Comparison of ENCODE assay signal across 9 mouse cellular contexts in the genomic region with DNA sequence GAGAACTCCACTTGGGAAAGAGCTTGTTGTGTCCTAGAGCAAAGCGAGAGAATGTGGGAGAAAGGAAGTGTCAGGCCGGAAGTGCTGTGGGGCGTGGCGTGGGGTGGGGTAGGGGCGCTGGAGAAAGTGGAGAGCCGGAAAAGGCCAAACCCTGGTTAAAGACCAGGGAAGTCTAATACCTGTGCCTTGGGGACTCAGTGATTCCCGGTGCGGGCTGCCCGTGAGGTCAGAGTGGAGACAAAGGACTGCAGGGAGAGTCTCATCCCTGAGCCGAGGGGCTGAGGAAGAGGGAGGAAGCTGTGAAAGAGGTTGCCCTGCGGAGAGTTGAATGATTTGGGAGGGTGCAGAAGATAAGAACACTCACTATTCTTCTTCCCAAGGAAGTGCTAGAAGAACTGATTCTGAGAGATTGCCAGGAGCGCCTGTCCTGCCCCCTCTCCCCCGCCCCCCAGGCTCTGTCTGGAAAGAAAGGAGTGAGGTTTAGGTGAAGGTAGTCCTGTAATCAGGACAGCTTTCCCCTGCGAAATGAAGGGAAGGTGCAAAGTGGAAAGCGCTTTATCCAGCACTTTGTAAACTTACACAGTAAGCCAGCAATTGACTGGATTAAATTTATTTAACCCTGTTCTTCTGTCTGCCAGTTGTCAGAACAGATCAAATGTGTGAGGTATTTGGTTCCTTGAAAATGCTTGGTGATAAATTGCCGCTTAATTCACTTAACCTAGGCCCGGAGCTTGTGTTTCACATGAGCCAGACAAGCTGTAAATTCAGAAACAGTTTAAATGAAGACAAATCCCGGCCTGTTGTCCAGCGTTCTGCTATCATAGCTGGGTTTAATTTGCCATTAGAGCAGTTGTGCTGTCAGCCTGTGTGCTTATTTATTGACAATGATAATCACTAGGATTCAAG. TPM values are rescaled to one million over a fixed set of nuclear protein-coding genes. Genes with fewer than 3 reads are reported as not detected.
DNase-seq lines count a peak whose midpoint lies in the region; ATAC-seq lines count a peak whose summit lies in the region.
"Had no signal": no experiment of that assay in that cellular context is flagged by ENCODE, and none has a peak within 500 bp of the region (broad histone marks: within the 10 kb centered on the region; RNA-seq: fewer than 3 reads in every experiment).

No protein-coding gene starts in this region.

- no peak overlapping the region for H3K4me3 ChIP-seq in forebrain, embryonic 11.5 days (ENCODE audit: low read depth, low read length)
- H3K4me3 ChIP-seq in hindbrain, embryonic 10.5 days = peak overlapping the region; percentile 46
- peak overlapping the region; percentile 18 for H3K4me3 ChIP-seq in liver, embryonic 11.5 days (ENCODE audit: low read depth, low read length)
- H3K4me3 ChIP-seq in neural tube, embryonic 11.5 days (ENCODE audit: low read depth, low read length) = peak overlapping the region; percentile 23
- H3K4me3 ChIP-seq: myocyte had no signal

- H3K9ac ChIP-seq in forebrain, embryonic 11.5 days (ENCODE audit: low read length) = peak overlapping the region; percentile 5; the same call in 1 of the 2 replicates
- peak overlapping the region; percentile 13; the same call in 1 of the 2 replicates for H3K9ac ChIP-seq in liver, embryonic 11.5 days (ENCODE audit: low read depth, low read length)
- peak overlapping the region; percentile 53 for H3K9ac ChIP-seq in neural tube, embryonic 11.5 days (ENCODE audit: low read length)

- H3K27ac ChIP-seq in forebrain, embryonic 11.5 days (ENCODE audit: low read depth, low read length) = no peak overlapping the region
- H3K27ac ChIP-seq in hindbrain, embryonic 10.5 days = peak overlapping the region; percentile 88
- H3K27ac ChIP-seq in liver, embryonic 11.5 days (ENCODE audit: low read depth, low read length) = no peak overlapping the region
- no peak overlapping the region for H3K27ac ChIP-seq in neural tube, embryonic 11.5 days (ENCODE audit: low read depth, low read length)

- H3K27me3 ChIP-seq in forebrain, embryonic 11.5 days (ENCODE audit: control insufficient read depth, insufficient read depth, low read length) = no peaks in the 10 kb centered on the region
- no peaks in the 10 kb centered on the region for H3K27me3 ChIP-seq in hindbrain, embryonic 10.5 days (ENCODE audit: insufficient read depth, poor library complexity, severe bottlenecking)
- no peaks in the 10 kb centered on the region for H3K27me3 ChIP-seq in liver, embryonic 11.5 days (replicated peaks; ENCODE audit: control insufficient read depth, insufficient read depth, low read length)
- H3K27me3 ChIP-seq in neural tube, embryonic 11.5 days (ENCODE audit: control insufficient read depth, insufficient read depth, low read length) = no peaks in the 10 kb centered on the region

- peak; percentile 33; the same call in 1 of the 2 replicates for ATAC-seq in forebrain, embryonic 11.5 days (replicated peaks; ENCODE audit: low FRiP score)
- ATAC-seq in liver, embryonic 11.5 days (replicated peaks; ENCODE audit: low FRiP score) = peak; percentile 18; the same call in 1 of the 2 replicates
- ATAC-seq in neural tube, embryonic 11.5 days (ENCODE audit: insufficient read depth, low FRiP score, low TSS enrichment) = no peak
- no peak for ATAC-seq in frontal cortex, adult (ENCODE audit: low TSS enrichment)

- H3K4me2 ChIP-seq in forebrain, embryonic 11.5 days (ENCODE audit: low read depth, low read length, severe bottlenecking) = peak overlapping the region; percentile 22
- peak overlapping the region; percentile 63 for H3K4me2 ChIP-seq in liver, embryonic 11.5 days
- peak overlapping the region; percentile 38 for H3K4me2 ChIP-seq in neural tube, embryonic 11.5 days (ENCODE audit: low read depth)

- no peaks in the 10 kb centered on the region for H3K36me3 ChIP-seq in forebrain, embryonic 11.5 days (ENCODE audit: control insufficient read depth, insufficient read depth, low read length)
- no peaks in the 10 kb centered on the region for H3K36me3 ChIP-seq in hindbrain, embryonic 10.5 days
- no peaks in the 10 kb centered on the region for H3K36me3 ChIP-seq in liver, embryonic 11.5 days (ENCODE audit: control insufficient read depth, insufficient read depth, low read length)
- no peaks in the 10 kb centered on the region for H3K36me3 ChIP-seq in neural tube, embryonic 11.5 days (ENCODE audit: control insufficient read depth, insufficient read depth, low read length)

- H3K9me3 ChIP-seq in forebrain, embryonic 11.5 days (ENCODE audit: control insufficient read depth, low read length) = no peaks in the 10 kb centered on the region
- H3K9me3 ChIP-seq in hindbrain, embryonic 10.5 days = no peaks in the 10 kb centered on the region
- H3K9me3 ChIP-seq in liver, embryonic 11.5 days (ENCODE audit: control insufficient read depth, low read length) = no peaks in the 10 kb centered on the region
- no peaks in the 10 kb centered on the region for H3K9me3 ChIP-seq in neural tube, embryonic 11.5 days (ENCODE audit: control insufficient read depth, low read length)

- peaks cover 8% of the 10 kb centered on the region; the same call in 1 of the 2 replicates for H3K4me1 ChIP-seq in forebrain, embryonic 11.5 days (replicated peaks; ENCODE audit: control insufficient read depth, insufficient read depth, low read length)
- peaks cover 31% of the 10 kb centered on the region for H3K4me1 ChIP-seq in hindbrain, embryonic 10.5 days (replicated peaks)
- peaks cover 22% of the 10 kb centered on the region for H3K4me1 ChIP-seq in liver, embryonic 11.5 days (replicated peaks; ENCODE audit: control insufficient read depth, insufficient read depth, low read length)
- peaks cover 9% of the 10 kb centered on the region for H3K4me1 ChIP-seq in neural tube, embryonic 11.5 days (ENCODE audit: control insufficient read depth, insufficient read depth, low read length)

- 9% methylated on average over 19 of the region's 19 CpGs for WGBS in forebrain, embryonic 11.5 days
- WGBS in hindbrain, embryonic 10.5 days = 18% methylated on average over 19 of the region's 19 CpGs
- 8% methylated on average over 19 of the region's 19 CpGs for WGBS in liver, embryonic 11.5 days
- 10% methylated on average over 19 of the region's 19 CpGs for WGBS in neural tube, embryonic 11.5 days

- peak; percentile 50 for DNase-seq in adrenal gland, adult 2 months
- DNase-seq in forebrain, embryonic 11.5 days (ENCODE audit: low spot score) = no peak
- peak; percentile 38 for DNase-seq in hindbrain, embryonic 10.5 days (ENCODE audit: low spot score)
- DNase-seq in liver, embryonic 11.5 days (ENCODE audit: low spot score) = peak; percentile 50
- DNase-seq in neural tube, embryonic 11.5 days (ENCODE audit: low spot score) = peak; percentile 23
- DNase-seq in frontal cortex, postnatal 10 days (ENCODE audit: low spot score in 2 of 2) = no peak
- no peak for DNase-seq in cerebellum, postnatal 4 days (ENCODE audit: low spot score in 2 of 2)

RNA-seq across cellular contexts. Expression of a gene that starts 11.3 kb away (rescaled TPM):
- 10 to 100 TPM; 21.4 to 32.8 TPM for total RNA-seq in adrenal gland, adult 2 months (2021)
- 3.6 and 4.7 TPM in 2 replicates for polyA plus RNA-seq in adrenal gland, adult 2 months (2012; rRNA removed)
- 17.4 and 20.3 TPM in 2 replicates for polyA plus RNA-seq in forebrain, embryonic 11.5 days (2014; fragmentation: Nextera tagmentation; extraction: Ambion mirVana)
- polyA plus RNA-seq in hindbrain, embryonic 10.5 days (2016; fragmentation: Nextera tagmentation; extraction: Ambion mirVana) = 16.6 and 18.8 TPM in 2 replicates
- 9.5 and 9.7 TPM in 2 replicates for polyA plus RNA-seq in liver, embryonic 11.5 days (2014; fragmentation: Nextera tagmentation; extraction: Ambion mirVana)
- polyA plus RNA-seq in neural tube, embryonic 11.5 days (2014; fragmentation: Nextera tagmentation; extraction: Ambion mirVana) = 15.1 and 16.4 TPM in 2 replicates

Comparison
In these comparisons a context has a peak if more than half of its experiments do, and no peak if none do; other contexts are left out.
1. DNase-seq: peak in adrenal gland, adult 2 months (single experiment), hindbrain, embryonic 10.5 days (single experiment), liver, embryonic 11.5 days (single experiment) and neural tube, embryonic 11.5 days (single experiment); none in forebrain, embryonic 11.5 days (single experiment), frontal cortex, postnatal 10 days (0 of 2) and cerebellum, postnatal 4 days (0 of 2).
2. ATAC-seq: peak in forebrain, embryonic 11.5 days (single experiment) and liver, embryonic 11.5 days (single experiment); none in neural tube, embryonic 11.5 days (single experiment) and frontal cortex, adult (single experiment).
3. Peak in every context shown above with its lines, with median percentiles within 50 percentile points of each other: H3K4me2 ChIP-seq and H3K9ac ChIP-seq.